In genomic region chr5:142812976-142813721, GRCm38 (mm10) we compare ENCODE assay signal across 7 mouse cellular contexts. TPM values are rescaled to one million over a fixed set of nuclear protein-coding genes. Genes with fewer than 3 reads are reported as not detected.
DNase-seq lines count a peak whose midpoint lies in the region; ATAC-seq and TF ChIP-seq lines count a peak whose summit lies in the region.

No protein-coding gene starts in this region.

- TF ChIP-seq CTCF in bone marrow macrophage, adult 2 months (IDR thresholded peaks at IDR 0.05; ENCODE audit: low read depth, low read length) = no peak

- H3K9me3 ChIP-seq in forebrain, embryonic 14.5 days (replicated peaks; ENCODE audit: control insufficient read depth, low read length) = no peaks in the 10 kb centered on the region
- H3K9me3 ChIP-seq in limb, embryonic 11.5 days (ENCODE audit: control insufficient read depth, low read length) = no peaks in the 10 kb centered on the region
- H3K9me3 ChIP-seq in midbrain, embryonic 14.5 days (ENCODE audit: control insufficient read depth, low read length) = no peaks in the 10 kb centered on the region

- ATAC-seq in forebrain, embryonic 14.5 days = no peak
- no peak for ATAC-seq in limb, embryonic 11.5 days (ENCODE audit: insufficient number of reproducible peaks, low FRiP score, low TSS enrichment, low read depth)
- no peak for ATAC-seq in midbrain, embryonic 14.5 days (ENCODE audit: low FRiP score, low TSS enrichment)

- peak overlapping the region; percentile 100 for H3K9ac ChIP-seq in forebrain, embryonic 14.5 days (ENCODE audit: low read length)
- peak overlapping the region; percentile 100 for H3K9ac ChIP-seq in limb, embryonic 11.5 days (ENCODE audit: low read length)
- peak overlapping the region; percentile 100 for H3K9ac ChIP-seq in midbrain, embryonic 14.5 days (replicated peaks; ENCODE audit: low read length)

- TF ChIP-seq POLR2A in bone marrow macrophage, adult 2 months (IDR thresholded peaks at IDR 0.05; ENCODE audit: borderline replicate concordance, low read depth, low read length) = no peak

- peaks cover 56% of the 10 kb centered on the region for H3K36me3 ChIP-seq in forebrain, embryonic 14.5 days (ENCODE audit: control insufficient read depth, insufficient read depth, low read length)
- H3K36me3 ChIP-seq in limb, embryonic 11.5 days (ENCODE audit: control insufficient read depth, insufficient read depth, low read length) = peaks cover 7% of the 10 kb centered on the region; the same call in 1 of the 2 replicates
- peaks cover 35% of the 10 kb centered on the region; the same call in 1 of the 2 replicates for H3K36me3 ChIP-seq in midbrain, embryonic 14.5 days (ENCODE audit: control insufficient read depth, insufficient read depth, low read length)

- peak overlapping the region; percentile 94 for H3K4me3 ChIP-seq in bone marrow macrophage, adult 2 months (ENCODE audit: insufficient read depth, low read length)
- peak overlapping the region; percentile 97 for H3K4me3 ChIP-seq in forebrain, embryonic 14.5 days (ENCODE audit: low read depth, low read length)
- H3K4me3 ChIP-seq in limb, embryonic 11.5 days (ENCODE audit: low read depth, low read length) = peak overlapping the region; percentile 93
- H3K4me3 ChIP-seq in midbrain, embryonic 14.5 days (replicated peaks; ENCODE audit: low read depth, low read length) = peak overlapping the region; percentile 98

- H3K27ac ChIP-seq in bone marrow macrophage, adult 2 months (ENCODE audit: insufficient read depth, low read depth, low read length) = no peak overlapping the region
- peak overlapping the region; percentile 100 for H3K27ac ChIP-seq in forebrain, embryonic 14.5 days (ENCODE audit: low read depth, low read length)
- peak overlapping the region; percentile 100 for H3K27ac ChIP-seq in limb, embryonic 11.5 days (replicated peaks; ENCODE audit: low read depth, low read length)
- H3K27ac ChIP-seq in midbrain, embryonic 14.5 days (replicated peaks; ENCODE audit: low read depth, low read length) = peak overlapping the region; percentile 99

- WGBS in forebrain, embryonic 14.5 days = under 1% methylated on average over 18 of the region's 18 CpGs
- WGBS in limb, embryonic 11.5 days = 1% methylated on average over 18 of the region's 18 CpGs
- under 1% methylated on average over 18 of the region's 18 CpGs for WGBS in midbrain, embryonic 14.5 days

- H3K4me1 ChIP-seq in bone marrow macrophage, adult 2 months (ENCODE audit: control insufficient read depth, insufficient read depth, low read length) = peaks cover 14% of the 10 kb centered on the region
- H3K4me1 ChIP-seq in forebrain, embryonic 14.5 days (ENCODE audit: control insufficient read depth, insufficient read depth, low read length) = peaks cover 34% of the 10 kb centered on the region
- H3K4me1 ChIP-seq in limb, embryonic 11.5 days (ENCODE audit: control insufficient read depth, insufficient read depth, low read length) = peaks cover 30% of the 10 kb centered on the region
- peaks cover 38% of the 10 kb centered on the region for H3K4me1 ChIP-seq in midbrain, embryonic 14.5 days (ENCODE audit: control insufficient read depth, insufficient read depth, low read length)

- peak overlapping the region; percentile 99 for H3K4me2 ChIP-seq in forebrain, embryonic 14.5 days (ENCODE audit: low read length)
- peak overlapping the region; percentile 97 for H3K4me2 ChIP-seq in limb, embryonic 11.5 days (ENCODE audit: low read depth, severe bottlenecking)
- peak overlapping the region; percentile 100 for H3K4me2 ChIP-seq in midbrain, embryonic 14.5 days (ENCODE audit: low read length)

- no peaks in the 10 kb centered on the region for H3K27me3 ChIP-seq in forebrain, embryonic 14.5 days (replicated peaks; ENCODE audit: control insufficient read depth, insufficient read depth, low read length)
- H3K27me3 ChIP-seq in limb, embryonic 11.5 days (ENCODE audit: control insufficient read depth, insufficient read depth, low read length) = no peaks in the 10 kb centered on the region
- no peaks in the 10 kb centered on the region for H3K27me3 ChIP-seq in midbrain, embryonic 14.5 days (ENCODE audit: control insufficient read depth, insufficient read depth, low read length)

- peak; percentile 51 for DNase-seq in MN1 (ENCODE audit: low spot score)
- DNase-seq in forebrain, embryonic 14.5 days (ENCODE audit: low spot score) = peak; percentile 59
- DNase-seq in heart, postnatal 4 days = peak; percentile 74
- peak; percentile 63 for DNase-seq in limb, embryonic 11.5 days (ENCODE audit: low spot score)
- peak; percentile 66 for DNase-seq in midbrain, embryonic 14.5 days
- DNase-seq in urinary bladder, postnatal 36 days (ENCODE audit: low spot score in 2 of 2) = no peak

RNA-seq across cellular contexts. Expression of gene Tnrc18, which starts 4.3 kb away (rescaled TPM):
- 57.3 and 64.5 TPM in 2 replicates for polyA plus RNA-seq in bone marrow macrophage, adult 2 months (2012; ENCODE audit: insufficient read depth, insufficient read length, missing spikeins)
- 27.5 and 36.6 TPM in 2 replicates for polyA plus RNA-seq in forebrain, embryonic 14.5 days (2014; fragmentation: Nextera tagmentation; extraction: Ambion mirVana)
- 100 to 1,000 TPM; 113 TPM for total RNA-seq in heart, postnatal 4 days (2021)
- 42.2 and 43.3 TPM in 2 replicates for polyA plus RNA-seq in limb, embryonic 11.5 days (2014; fragmentation: Nextera tagmentation; extraction: Ambion mirVana)
- 37.7 and 47.4 TPM in 2 replicates for polyA plus RNA-seq in midbrain, embryonic 14.5 days (2014; fragmentation: Nextera tagmentation; extraction: Ambion mirVana)

Comparison
In these comparisons a context has a peak if more than half of its experiments do, and no peak if none do; other contexts are left out.
1. DNase-seq: peak in MN1 (single experiment), forebrain, embryonic 14.5 days (single experiment), heart, postnatal 4 days (single experiment), limb, embryonic 11.5 days (single experiment) and midbrain, embryonic 14.5 days (single experiment); none in urinary bladder, postnatal 36 days (0 of 2).
2. Peak in every context shown above with its lines, with median percentiles within 50 percentile points of each other: H3K4me3 ChIP-seq, H3K4me2 ChIP-seq and H3K9ac ChIP-seq.